Mouse (Mus musculus): ENCODE results near the gene Col26a1.

- TF ChIP-seq EP300 (IDR thresholded peaks at IDR 0.05; ENCODE audit: low read length) = no peak
- TF ChIP-seq UBTF (IDR thresholded peaks at IDR 0.05; ENCODE audit: low read depth, low read length) = no peak
- no peak for TF ChIP-seq CTCF (conservative IDR thresholded peaks at IDR 0.05 in 1 of 2, IDR thresholded peaks at IDR 0.05 in 1 of 2; ENCODE audit: low read depth in 2 of 2, low read length in 2 of 2)
- no peak for TF ChIP-seq MAX (IDR thresholded peaks at IDR 0.05; ENCODE audit: low read length)
- no peak for TF ChIP-seq ZC3H11A (IDR thresholded peaks at IDR 0.05; ENCODE audit: low read depth, low read length)
- TF ChIP-seq ELF1 (IDR thresholded peaks at IDR 0.05; ENCODE audit: low read depth, low read length) = no peak
- no peak for TF ChIP-seq NELFE (IDR thresholded peaks at IDR 0.05; ENCODE audit: low read depth, low read length)
- no peak for TF ChIP-seq CHD2 (IDR thresholded peaks at IDR 0.05; ENCODE audit: low read length)
- no peak for TF ChIP-seq E2F4 (IDR thresholded peaks at IDR 0.05; ENCODE audit: insufficient replicate concordance, low read depth, low read length)
- TF ChIP-seq MYC (IDR thresholded peaks at IDR 0.05; ENCODE audit: low read depth, low read length) = no peak
Observed at GRCm38 (mm10) chr5:136704151-136704550, 178.9 kb downstream of the Col26a1 start.
